Mouse (Mus musculus) right cerebral cortex, postnatal 36 days (tissue): Measurements from ENCODE around the gene Paqr4.

Experiments used
- DNase-seq, 2 experiments: peaks; one replicate each; pipeline ENCODE4 v3.0.0; 2022; ENCODE audit warnings: low spot score in 2 of 2, mixed read lengths in 1 of 2

Paqr4 gene

GRCm38 (mm10) chr17:23749400-23750191 lies 8.9 kb upstream of the Paqr4 start:
- DNase-seq = no peak

GRCm38 (mm10) chr17:23748631-23749391 lies 8.1 kb upstream of the Paqr4 start:
- DNase-seq = peak; percentile 52 to 63

- no peak for DNase-seq
These were observed 7.4 kb upstream of the Paqr4 start for GRCm38 (mm10) chr17:23748026-23748425.

GRCm38 (mm10) chr17:23747471-23747870 lies 6.8 kb upstream of the Paqr4 start:
- DNase-seq = no peak

GRCm38 (mm10) chr17:23746767-23747166 lies 6.1 kb upstream of the Paqr4 start:
- DNase-seq = no peak

- DNase-seq = no peak
These were observed 5.6 kb upstream of the Paqr4 start for GRCm38 (mm10) chr17:23746311-23746710.

- DNase-seq = no peak
These were observed 4.9 kb upstream of the Paqr4 start, which contains the start of gene Kremen2 for GRCm38 (mm10) chr17:23745301-23746251. Kremen2 (minus strand) TSS chr17:23745833.

- no peak for DNase-seq
These were observed 4.0 kb upstream of the Paqr4 start for GRCm38 (mm10) chr17:23744651-23745050.

GRCm38 (mm10) chr17:23744076-23744475 lies 3.4 kb upstream of the Paqr4 start:
- no peak for DNase-seq

GRCm38 (mm10) chr17:23742941-23743340 lies 2.3 kb upstream of the Paqr4 start:
- no peak for DNase-seq

- no peak for DNase-seq
These were observed 1.6 kb upstream of the Paqr4 start for GRCm38 (mm10) chr17:23742210-23742793.

GRCm38 (mm10) chr17:23741359-23742209 lies 917 bp upstream of the Paqr4 start:
- DNase-seq = no peak

- DNase-seq = peak; percentile 92 to 94
These were observed 507 bp downstream of the Paqr4 start for GRCm38 (mm10) chr17:23740136-23740584.

- DNase-seq = peak; percentile 48 to 50
These were observed 1.2 kb downstream of the Paqr4 start for GRCm38 (mm10) chr17:23739202-23740135.

- DNase-seq = no peak
These were observed 1.8 kb downstream of the Paqr4 start for GRCm38 (mm10) chr17:23738836-23739201.

GRCm38 (mm10) chr17:23737493-23738445 lies 2.9 kb downstream of the Paqr4 start:
- DNase-seq = no peak

- DNase-seq = no peak
These were observed 6.3 kb downstream of the Paqr4 start for GRCm38 (mm10) chr17:23734341-23734740.

- DNase-seq = no peak
These were observed 10.2 kb downstream of the Paqr4 start for GRCm38 (mm10) chr17:23730441-23730840.
